Mouse (Mus musculus) liver, embryonic 14.5 days (tissue): ENCODE data around the gene Hpf1. TPM values are rescaled to one million over a fixed set of nuclear protein-coding genes. Genes with fewer than 3 reads are reported as not detected.
A peak's percentile ranks its signal among the peaks of the same experiment; 100 is the strongest.

Experiments used
- ATAC-seq: fragments of 200-750 bp; cut with Nextera tagmentation; 2 replicates; pipeline ENCODE4 v1.8.0; 2017; ENCODE audit warnings: moderate number of reproducible peaks, mild to moderate bottlenecking, moderate library complexity; ENCODE audit not compliant: insufficient read depth
- DNase-seq, 3 experiments: peaks; one replicate each; pipeline ENCODE4 v3.0.0-alpha.2; 2012 to 2013; ENCODE audit warnings: low read depth in 3 of 3, low spot score in 3 of 3
- H3K27ac ChIP-seq: fragments of 300-500 bp; sonication (generic); 2 replicates; pipeline ENCODE4 v1.5.1; 2014; ENCODE audit warnings: moderate library complexity, mild to moderate bottlenecking, control low read depth, inconsistent platforms
- H3K27me3 ChIP-seq: fragments of 300-500 bp; sonication (generic); 2 replicates; pipeline ENCODE4 v1.6.1; 2014; ENCODE audit warnings: mild to moderate bottlenecking, low read length, moderate library complexity; ENCODE audit not compliant: control insufficient read depth, insufficient read depth
- H3K36me3 ChIP-seq: fragments of 300-500 bp; sonication (generic); replicated peaks from 2 replicates; pipeline ENCODE4 v1.6.1; 2014; ENCODE audit warnings: low read depth; ENCODE audit not compliant: control insufficient read depth, insufficient read depth
- H3K4me1 ChIP-seq, 2 experiments: fragments of 200-500 bp in 1 of 2; fragments of 300-500 bp in 1 of 2; sonication (generic) in 1 of 2; replicated peaks; 2 replicates each; pipeline ENCODE4 v1.6.1; 2012 to 2014; ENCODE audit warnings: antibody characterized with exemption in 1 of 2, inconsistent platforms in 1 of 2, low read length in 1 of 2; ENCODE audit not compliant: control insufficient read depth in 2 of 2, insufficient read depth in 2 of 2
- H3K4me2 ChIP-seq: fragments of 300-500 bp; sonication (generic); 2 replicates; pipeline ENCODE4 v1.6.1; 2014; ENCODE audit warnings: low read depth, mild to moderate bottlenecking, control low read depth, moderate library complexity
- H3K4me3 ChIP-seq, 2 experiments: fragments of 200-500 bp in 1 of 2; fragments of 300-500 bp in 1 of 2; sonication (generic) in 1 of 2; 2 replicates each; pipeline ENCODE4 v1.5.1; 2012 to 2014; ENCODE audit warnings: low read depth in 2 of 2, low read length in 2 of 2, mild to moderate bottlenecking in 2 of 2, control low read depth in 1 of 2, inconsistent platforms in 1 of 2, moderate library complexity in 1 of 2; ENCODE audit not compliant: insufficient read depth in 1 of 2
- H3K9ac ChIP-seq: fragments of 300-500 bp; sonication (generic); replicated peaks from 2 replicates; pipeline ENCODE4 v1.6.1; 2014; ENCODE audit warnings: mild to moderate bottlenecking, control low read depth, moderate library complexity
- H3K9me3 ChIP-seq: fragments of 300-500 bp; sonication (generic); 2 replicates; pipeline ENCODE4 v1.6.1; 2016; ENCODE audit warnings: low read length, mixed read lengths; ENCODE audit not compliant: control insufficient read depth
- CTCF ChIP-seq: IDR thresholded peaks from 2 replicates; pipeline ENCODE4 v1.5.1; 2016; ENCODE audit warnings: antibody characterized with exemption, low read depth, control low read depth
- EP300 ChIP-seq: IDR thresholded peaks from 2 replicates; pipeline ENCODE4 v1.6.1; 2016; ENCODE audit warnings: antibody characterized with exemption, low read depth
- WGBS: fragments of 180-500 bp; shearing (Covaris S2); extraction: QIAGEN DNeasy Blood & Tissue Kit; methylation state at CpG from one replicate; pipeline ENCODE4 v1.1.7; 2014; ENCODE audit not compliant: insufficient replicate concordance; 5-methylcytosine and 5-hydroxymethylcytosine counted together
- polyA plus RNA-seq, 2 experiments: library from polyadenylated mRNA; depleted of rRNA in 1 of 2; stranded (reverse) in 1 of 2; unstranded in 1 of 2; fragments of >200 nt; fragmentation: Nextera tagmentation in 1 of 2; extraction: Ambion mirVana in 1 of 2; gene quantifications; 2 replicates each; pipeline versions ENCODE4 v1.2.1 to v1.2.3; 2012 to 2014

The Hpf1 gene
- polyA plus RNA-seq, 2 experiments, result 37.5 to 83.1 TPM

- Histone ChIP-seq H3K27ac (peak overlapping the region; percentile 43), H3K4me3 (no peak overlapping the region), H3K27me3 (no peaks in the 10 kb centered on the region), H3K9me3 (no peaks in the 10 kb centered on the region), H3K9ac (peak overlapping the region; percentile 29), H3K4me2 (peak overlapping the region; percentile 35), H3K4me1 (peaks cover 24 to 25% of the 10 kb centered on the region in 2 experiments), H3K36me3 (no peaks in the 10 kb centered on the region; the same call in 1 of the 2 replicates)
- DNase-seq (no peak), ATAC-seq (no peak)
- WGBS, result 32% methylated on average over 4 of the region's 4 CpGs
- TF ChIP-seq CTCF (no peak), EP300 (no peak)
Observed at GRCm38 (mm10) chr8:60949859-60950258, 59.6 kb downstream of the Hpf1 start.

- no peak for TF ChIP-seq EP300
- TF ChIP-seq CTCF, result no peak
- no peaks in the 10 kb centered on the region for H3K9me3 ChIP-seq
- no peak for ATAC-seq
- H3K36me3 ChIP-seq, result no peaks in the 10 kb centered on the region; the same call in 1 of the 2 replicates
- peak overlapping the region; percentile 46; the same call in 1 of the 2 replicates for H3K27ac ChIP-seq
- H3K4me3 ChIP-seq, result peak overlapping the region in 1 of 2 experiments; percentile 22; a peak in 1 of 4 replicates
- H3K27me3 ChIP-seq, result no peaks in the 10 kb centered on the region
- peak overlapping the region; percentile 59 for H3K4me2 ChIP-seq
- peaks cover 32 to 33% of the 10 kb centered on the region in 2 experiments for H3K4me1 ChIP-seq
- 80% methylated on average over 4 of the region's 4 CpGs for WGBS
- H3K9ac ChIP-seq, result peak overlapping the region; percentile 47; the same call in 1 of the 2 replicates
- no peak for DNase-seq
Observed at GRCm38 (mm10) chr8:60951271-60951670, 61.1 kb downstream of the Hpf1 start.

GRCm38 (mm10) chr8:60951757-60952156 lies 61.5 kb downstream of the Hpf1 start:
- Histone ChIP-seq H3K9me3 (no peaks in the 10 kb centered on the region), H3K4me2 (peak overlapping the region; percentile 85), H3K4me1 (peaks cover 37 to 38% of the 10 kb centered on the region in 2 experiments), H3K4me3 (peak overlapping the region in 1 of 2 experiments; percentile 60; a peak in 2 of 4 replicates), H3K36me3 (no peaks in the 10 kb centered on the region), H3K27ac (peak overlapping the region; percentile 48; the same call in 1 of the 2 replicates), H3K9ac (peak overlapping the region; percentile 69), H3K27me3 (no peaks in the 10 kb centered on the region)
- ATAC-seq (no peak), DNase-seq (no peak)
- TF ChIP-seq CTCF (no peak), EP300 (no peak)
- WGBS, result 95% methylated on average over 1 of the region's 1 CpGs

- no peak for ATAC-seq
- peak overlapping the region; percentile 60 to 99 for H3K4me3 ChIP-seq
Observed at GRCm38 (mm10) chr8:60952803-60953202, 62.6 kb downstream of the Hpf1 start.

GRCm38 (mm10) chr8:60954281-60955014 lies 64.2 kb downstream of the Hpf1 start:
- Histone ChIP-seq H3K27me3 (no peaks in the 10 kb centered on the region), H3K27ac (peak overlapping the region; percentile 98), H3K36me3 (no peaks in the 10 kb centered on the region), H3K9me3 (no peaks in the 10 kb centered on the region), H3K9ac (peak overlapping the region; percentile 93), H3K4me2 (peak overlapping the region; percentile 89), H3K4me1 (peaks cover 50 to 53% of the 10 kb centered on the region in 2 experiments), H3K4me3 (peak overlapping the region; percentile 74 to 99)
- TF ChIP-seq EP300, result peak; percentile 95
- no peak for TF ChIP-seq CTCF
- 3% methylated on average over 15 of the region's 15 CpGs for WGBS
- DNase-seq (peak; percentile 94 to 95 (median 95)), ATAC-seq (peak; percentile 89)

More at GRCm38 (mm10) chr8:60952803-60953202, 62.6 kb downstream of the Hpf1 start:
- no peaks in the 10 kb centered on the region for H3K9me3 ChIP-seq
- no peaks in the 10 kb centered on the region for H3K36me3 ChIP-seq
- H3K27me3 ChIP-seq, result no peaks in the 10 kb centered on the region
- peak overlapping the region; percentile 85 for H3K4me2 ChIP-seq
- peak overlapping the region; percentile 69 for H3K9ac ChIP-seq
- peak overlapping the region; percentile 85 for H3K27ac ChIP-seq
- 24% methylated on average over 5 of the region's 5 CpGs for WGBS
- DNase-seq, result no peak
- TF ChIP-seq CTCF, result no peak
- 0 out of 2 replicates have a peak, but pooled peaks have one; percentile 29 for TF ChIP-seq EP300
- H3K4me1 ChIP-seq, result peaks cover 47 to 48% of the 10 kb centered on the region in 2 experiments
